Mouse (Mus musculus): ENCODE measurements at regions not wholly inside any gene's neighbourhood (a gene's known extent, or its start where the extent isn't known, plus 50 kb on each side); places are given as distances from the start of the nearest gene placed in this dataset.

- TF ChIP-seq CTCF (IDR thresholded peaks at IDR 0.05; ENCODE audit: low read depth, low read length) (no peak), POLR2A (IDR thresholded peaks at IDR 0.05; ENCODE audit: extremely low read depth, insufficient read depth, low read length) (no peak)
Observed at GRCm38 (mm10) chr8:116030966-116031365, 323.4 kb upstream of the Maf start.

Measured in liver, adult 2 months (tissue).